Mouse (Mus musculus) hindbrain, embryonic 13.5 days (tissue): ENCODE measurements around the gene Olfr1348. TPM values are rescaled to one million over a fixed set of nuclear protein-coding genes. Genes with fewer than 3 reads are reported as not detected.

ENCODE experiments used
- polyA plus RNA-seq: library from polyadenylated mRNA; unstranded; fragments of >200 nt; fragmentation: Nextera tagmentation; extraction: Ambion mirVana; gene quantifications from 2 replicates; pipeline ENCODE4 v1.2.1, GENCODE M21; 2015

Gene Olfr1348
- polyA plus RNA-seq, 1 experiment from 2014 or later: not detected

Other genes with a start within 250 kb of the Olfr1348 start
- gene Zfp667, start 222.2 kb downstream of the Olfr1348 start, polyA plus RNA-seq: 20.2 and 22.7 TPM in 2 replicates
- gene Zfp583, start 177.5 kb downstream of the Olfr1348 start, polyA plus RNA-seq: 13.0 and 15.7 TPM in 2 replicates
- gene Gm3854, start 165.0 kb downstream of the Olfr1348 start, polyA plus RNA-seq: 6.7 and 9.0 TPM in 2 replicates
- gene Zfp78, start 145.5 kb downstream of the Olfr1348 start, polyA plus RNA-seq: 3.6 and 4.2 TPM in 2 replicates
- gene Zfp28, start 125.5 kb downstream of the Olfr1348 start, polyA plus RNA-seq: 16.2 and 17.0 TPM in 2 replicates
- gene Smim17, start 110.0 kb downstream of the Olfr1348 start, polyA plus RNA-seq: 3.7 and 4.2 TPM in 2 replicates
- gene Gm20715, start 98.5 kb downstream of the Olfr1348 start, polyA plus RNA-seq: 0.09 TPM in 2 replicates
- not detected in 2 replicates for gene Olfr1344, start 70.1 kb downstream of the Olfr1348 start, polyA plus RNA-seq
- 0.03 TPM in 1 of 2 replicates, not detected in the other for gene Olfr1336, start 52.6 kb downstream of the Olfr1348 start, polyA plus RNA-seq
- not detected in 2 replicates for gene Olfr1346, start 41.6 kb downstream of the Olfr1348 start, polyA plus RNA-seq
- not detected in 2 replicates for gene Olfr5, start 21.8 kb downstream of the Olfr1348 start, polyA plus RNA-seq
- gene Olfr1347, start 9.0 kb downstream of the Olfr1348 start, polyA plus RNA-seq: not detected in 2 replicates
- not detected in 2 replicates for gene Olfr1349, start 14.2 kb upstream of the Olfr1348 start, polyA plus RNA-seq
- gene Olfr1350, start 56.1 kb upstream of the Olfr1348 start, polyA plus RNA-seq: not detected in 2 replicates
- gene Zim1, start 187.7 kb upstream of the Olfr1348 start, polyA plus RNA-seq: 2.6 and 3.9 TPM in 2 replicates
- gene Peg3, start 221.7 kb upstream of the Olfr1348 start, polyA plus RNA-seq: 69.9 and 77.2 TPM in 2 replicates
- 28.7 and 30.2 TPM in 2 replicates for gene Usp29, start 221.8 kb upstream of the Olfr1348 start, polyA plus RNA-seq